Mouse (Mus musculus) cortical plate, adult 2 months (tissue): ENCODE data around the gene Brwd1. TPM values are rescaled to one million over a fixed set of nuclear protein-coding genes. Genes with fewer than 3 reads are reported as not detected.

Experiments used
- H3K27ac ChIP-seq: fragments of 200-500 bp; 2 replicates; pipeline ENCODE4 v1.5.1; 2012; ENCODE audit warnings: low read length, control low read depth, inconsistent platforms; ENCODE audit not compliant: insufficient read depth
- H3K4me1 ChIP-seq: fragments of 200-500 bp; 2 replicates; pipeline ENCODE4 v1.6.1; 2011; ENCODE audit warnings: low read length; ENCODE audit not compliant: control insufficient read depth, insufficient read depth
- H3K4me3 ChIP-seq: fragments of 200-500 bp; 2 replicates; pipeline ENCODE4 v1.5.1; 2011; ENCODE audit warnings: mild to moderate bottlenecking, low read length, control low read depth; ENCODE audit not compliant: insufficient read depth
- CTCF ChIP-seq: fragments of 200-500 bp; IDR thresholded peaks from 2 replicates; pipeline ENCODE4 v1.5.1; 2011; ENCODE audit warnings: mild to moderate bottlenecking, control low read depth, low read length; ENCODE audit not compliant: insufficient read depth; ENCODE audit errors: extremely low read depth
- POLR2A ChIP-seq: fragments of 200-500 bp; IDR thresholded peaks from 2 replicates; pipeline ENCODE4 v1.6.1; 2011; ENCODE audit warnings: mild to moderate bottlenecking, low read length, control low read depth; ENCODE audit not compliant: insufficient read depth; ENCODE audit errors: extremely low read depth
- polyA plus RNA-seq: library from polyadenylated mRNA; depleted of rRNA; stranded (reverse); fragments of >200 nt; gene quantifications from 2 replicates; pipeline ENCODE4 v1.2.3, GENCODE M21; 2012

The Brwd1 gene
- polyA plus RNA-seq, 1 experiment, result 95.0 TPM

DNA sequence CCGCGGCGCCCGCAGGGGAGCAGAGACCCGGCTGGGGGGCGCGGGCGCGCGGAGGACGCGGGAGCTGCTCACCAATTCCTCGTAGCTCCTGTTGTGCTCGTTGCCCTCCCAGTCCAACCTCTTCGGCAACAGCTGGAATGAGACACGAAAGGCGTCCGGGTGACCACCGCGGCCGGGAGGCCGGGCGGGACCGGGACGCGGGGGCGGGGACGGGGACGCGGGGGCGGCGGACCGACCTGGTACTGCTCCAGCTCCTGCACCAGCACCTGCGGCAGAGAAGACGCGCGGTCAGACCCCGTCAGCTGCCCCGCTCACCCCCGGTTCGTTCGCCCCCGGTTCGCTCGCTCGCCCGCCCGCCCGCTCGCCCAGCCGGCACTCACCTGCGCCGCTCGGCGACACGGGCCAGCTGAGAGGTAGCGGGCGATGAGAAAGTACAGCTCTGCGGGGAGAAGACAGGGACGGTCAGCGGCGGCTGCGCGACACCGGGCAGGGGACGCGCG lies 534 bp downstream of the Brwd1 start:
- H3K27ac ChIP-seq, result peak overlapping the region; percentile 99
- no peak for TF ChIP-seq CTCF
- H3K4me3 ChIP-seq, result peak overlapping the region; percentile 62
- H3K4me1 ChIP-seq, result peaks cover 1% of the 10 kb centered on the region; the same call in 1 of the 2 replicates

DNA sequence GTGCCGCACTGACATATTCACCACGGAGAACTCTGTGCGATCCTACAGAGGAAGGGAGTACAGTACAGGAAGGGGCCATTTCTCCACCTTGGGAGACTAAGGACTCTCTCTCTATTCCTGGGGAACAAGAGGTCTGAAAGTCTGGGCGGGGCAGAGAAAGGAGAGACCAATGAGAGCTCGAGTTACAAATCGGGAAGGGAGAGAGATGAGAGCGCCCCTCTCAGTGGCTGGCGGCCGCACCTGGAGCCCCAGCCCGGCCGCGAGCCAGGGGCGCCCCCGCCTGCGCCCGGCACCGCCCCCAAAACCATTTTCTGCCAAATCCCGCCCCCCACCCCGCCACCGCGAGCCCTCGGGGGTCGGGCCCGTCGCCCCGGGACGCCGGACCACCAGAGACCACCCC lies 995 bp downstream of the Brwd1 start:
- Histone ChIP-seq H3K27ac (peak overlapping the region; percentile 99; the same call in 1 of the 2 replicates), H3K4me1 (peaks cover 1% of the 10 kb centered on the region; the same call in 1 of the 2 replicates), H3K4me3 (peak overlapping the region; percentile 62)
- TF ChIP-seq POLR2A (no peak), CTCF (no peak)

DNA sequence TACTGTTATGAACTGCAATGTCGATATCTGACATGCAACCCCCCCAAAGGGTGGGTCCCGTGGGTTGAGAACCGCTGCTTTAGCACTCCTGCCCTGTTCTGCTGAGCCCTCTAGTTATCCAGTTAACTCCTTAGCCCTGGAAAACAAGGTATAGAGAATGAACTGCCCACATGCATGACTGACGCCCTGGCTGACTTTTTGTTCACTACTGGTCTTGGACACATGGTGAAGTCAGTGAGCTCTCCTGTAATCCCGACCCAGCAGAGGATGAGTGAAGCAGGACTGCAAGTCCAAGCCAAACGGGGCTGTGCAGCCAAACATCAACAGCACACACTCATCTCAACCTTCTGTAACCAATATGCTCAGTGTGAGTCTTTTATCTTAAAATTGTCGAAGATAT lies 1.8 kb downstream of the Brwd1 start:
- no peak overlapping the region for H3K27ac ChIP-seq
- peak overlapping the region; percentile 62; the same call in 1 of the 2 replicates for H3K4me3 ChIP-seq
- peaks cover 1% of the 10 kb centered on the region; the same call in 1 of the 2 replicates for H3K4me1 ChIP-seq
- no peak for TF ChIP-seq POLR2A
- TF ChIP-seq CTCF, result no peak

DNA sequence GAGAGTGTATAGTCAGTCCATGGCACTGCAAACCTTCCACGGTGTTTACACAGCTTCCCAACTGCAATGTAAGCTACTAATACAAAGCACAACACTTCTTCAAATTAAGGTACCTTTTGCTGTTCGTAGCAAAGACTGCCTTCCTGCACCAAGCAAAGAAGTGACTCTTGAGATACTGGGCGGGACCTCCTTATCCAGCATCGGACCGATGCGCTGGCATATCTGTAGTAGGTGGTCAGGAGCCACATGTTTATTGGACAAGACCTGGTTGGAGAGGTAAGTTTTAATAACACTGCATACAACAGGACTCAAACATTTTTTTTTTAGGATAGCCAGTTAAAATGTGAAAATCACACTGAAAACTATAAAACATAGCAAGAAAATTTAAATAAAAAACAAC lies 14.0 kb downstream of the Brwd1 start:
- no peaks in the 10 kb centered on the region for H3K4me1 ChIP-seq
- H3K4me3 ChIP-seq, result no peak overlapping the region
- H3K27ac ChIP-seq, result no peak overlapping the region
- TF ChIP-seq CTCF, result no peak
- TF ChIP-seq POLR2A, result no peak

DNA sequence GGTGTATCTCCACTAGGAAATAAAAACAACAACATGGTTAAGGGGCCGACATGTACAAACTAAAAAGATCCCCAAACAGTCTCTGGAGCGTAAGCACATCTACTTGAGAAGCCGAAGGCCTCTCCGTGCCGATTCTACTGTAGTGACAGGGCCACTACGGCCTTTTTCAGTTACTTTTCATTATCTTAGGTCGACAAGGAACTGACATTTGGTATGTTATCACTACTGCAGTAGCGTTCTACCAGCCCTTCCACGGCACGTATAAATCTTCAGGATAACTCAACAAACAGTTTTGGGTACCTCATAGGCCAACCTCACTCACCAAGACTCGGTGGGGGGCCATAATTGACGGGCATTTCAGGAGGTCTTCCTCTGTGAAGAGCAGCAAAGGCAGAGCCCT lies 16.2 kb downstream of the Brwd1 start:
- H3K4me1 ChIP-seq, result peaks cover 5% of the 10 kb centered on the region
- H3K27ac ChIP-seq, result no peak overlapping the region
- H3K4me3 ChIP-seq, result no peak overlapping the region
- TF ChIP-seq POLR2A (no peak), CTCF (no peak)

DNA sequence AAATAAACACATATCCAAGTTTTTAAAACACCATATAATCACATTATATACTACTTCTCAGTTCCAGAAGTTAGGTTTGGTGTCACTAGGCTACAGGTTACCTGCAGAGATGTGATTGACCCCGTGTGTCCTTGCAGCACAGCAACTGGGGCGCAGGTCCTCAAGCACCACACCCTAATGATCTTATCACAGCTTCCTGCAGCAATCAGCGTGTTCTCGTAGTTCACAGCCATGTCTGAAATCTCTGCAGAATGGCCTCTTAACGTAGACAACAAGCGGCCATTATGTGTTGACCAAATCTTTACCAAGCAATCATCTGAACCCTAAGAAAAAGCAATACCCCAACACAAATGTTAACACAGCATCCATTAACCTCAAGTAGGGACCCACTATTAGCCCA lies 17.7 kb downstream of the Brwd1 start:
- no peak overlapping the region for H3K27ac ChIP-seq
- no peak for TF ChIP-seq CTCF
- no peak for TF ChIP-seq POLR2A
- H3K4me1 ChIP-seq, result peaks cover 5% of the 10 kb centered on the region
- H3K4me3 ChIP-seq, result no peak overlapping the region

DNA sequence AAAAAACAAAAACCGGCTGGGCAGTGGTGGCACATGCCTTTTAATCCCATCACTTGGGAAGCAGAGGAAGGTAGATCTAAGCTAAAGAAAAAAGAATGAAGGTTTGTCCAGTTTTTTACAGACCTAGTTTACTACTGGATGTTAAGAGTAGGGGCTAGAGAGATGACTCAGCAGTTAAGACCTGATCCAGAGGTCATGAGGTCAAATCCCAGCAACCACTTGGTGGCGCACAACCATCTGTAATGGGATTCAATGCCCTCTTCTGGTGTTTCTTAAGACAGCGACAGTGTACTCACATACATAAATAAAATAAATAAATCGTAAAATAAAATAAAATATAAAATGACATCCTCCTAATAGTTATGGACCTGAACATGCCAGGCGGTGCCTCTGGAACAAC lies 38.2 kb downstream of the Brwd1 start:
- Histone ChIP-seq H3K4me3 (no peak overlapping the region), H3K4me1 (no peaks in the 10 kb centered on the region), H3K27ac (no peak overlapping the region)
- peak; percentile 20; the same call in 1 of the 2 replicates for TF ChIP-seq CTCF
- TF ChIP-seq POLR2A, result no peak

DNA sequence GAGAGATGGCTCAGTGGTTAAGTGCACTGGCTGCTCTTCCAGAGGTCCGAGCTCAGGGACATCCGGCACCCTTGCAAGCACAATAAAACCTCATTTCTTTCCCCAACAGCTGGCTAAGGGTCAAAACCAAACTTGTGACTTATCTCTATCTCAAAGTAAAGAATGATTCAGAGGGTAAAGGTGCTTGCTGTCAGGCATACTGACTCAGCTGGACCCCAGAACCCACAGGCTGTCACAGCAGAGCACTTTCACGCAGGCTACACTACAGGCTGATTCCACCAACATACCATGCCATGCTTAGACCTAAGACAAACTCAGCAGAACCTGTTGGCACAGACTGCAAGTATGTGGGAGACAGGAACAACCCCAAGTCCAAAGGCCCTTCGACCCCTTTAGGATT lies 41.6 kb downstream of the Brwd1 start:
- Histone ChIP-seq H3K4me3 (no peak overlapping the region), H3K4me1 (no peaks in the 10 kb centered on the region), H3K27ac (no peak overlapping the region)
- TF ChIP-seq CTCF (no peak), POLR2A (no peak)

DNA sequence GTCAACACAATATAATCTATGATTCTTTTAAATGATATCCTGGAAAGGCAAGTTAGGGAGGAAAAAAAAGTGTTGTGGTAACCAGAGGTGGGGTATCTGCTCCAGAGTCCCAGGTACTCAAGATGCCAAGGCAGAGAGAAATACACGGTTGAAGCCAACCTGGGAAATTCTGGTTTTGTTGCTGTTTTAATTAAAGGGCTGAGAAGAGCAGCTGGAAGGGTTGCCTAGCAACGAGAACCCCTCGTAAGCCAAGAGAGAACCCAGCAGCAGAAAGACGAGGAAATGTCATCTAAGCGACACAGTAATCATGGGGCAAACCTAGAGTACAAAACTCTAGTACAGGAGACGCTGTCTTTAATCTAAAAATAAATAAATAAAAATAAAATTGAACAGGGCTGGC lies 42.8 kb downstream of the Brwd1 start:
- H3K4me1 ChIP-seq, result no peaks in the 10 kb centered on the region
- H3K27ac ChIP-seq, result no peak overlapping the region
- TF ChIP-seq CTCF, result no peak
- TF ChIP-seq POLR2A, result no peak
- H3K4me3 ChIP-seq, result no peak overlapping the region

DNA sequence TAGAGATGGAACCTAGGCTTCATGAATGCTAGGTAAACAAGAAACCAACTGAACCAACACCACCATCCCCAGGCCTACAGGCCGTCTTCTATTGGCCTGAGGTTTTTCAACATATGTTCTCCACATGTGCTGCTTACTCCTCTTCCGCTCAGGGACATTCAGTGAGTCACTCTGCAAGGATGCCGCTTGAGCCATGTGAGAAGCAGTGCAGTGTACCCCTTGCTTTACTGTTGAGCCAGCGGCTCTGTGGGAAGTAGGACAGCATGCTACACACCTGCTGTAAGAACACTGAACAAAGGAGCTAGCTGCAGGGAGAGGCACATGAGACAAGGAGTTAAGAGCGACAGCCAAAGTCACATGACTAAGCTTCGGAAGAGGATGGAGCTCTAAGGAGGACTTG lies 47.9 kb downstream of the Brwd1 start:
- H3K27ac ChIP-seq, result no peak overlapping the region
- no peaks in the 10 kb centered on the region for H3K4me1 ChIP-seq
- TF ChIP-seq CTCF (no peak), POLR2A (no peak)
- no peak overlapping the region for H3K4me3 ChIP-seq
